8 mouse cellular contexts compared by ENCODE assay signal in genomic region chr11:116980313-116980712, GRCm38 (mm10).
DNase-seq lines count a peak whose midpoint lies in the region; ATAC-seq and TF ChIP-seq lines count a peak whose summit lies in the region.
"Had no signal": no experiment of that assay in that cellular context is flagged by ENCODE, and none has a peak within 500 bp of the region (broad histone marks: within the 10 kb centered on the region; RNA-seq: fewer than 3 reads in every experiment).

No protein-coding gene starts in this region.

- peak; percentile 81 for ATAC-seq in lung, embryonic 14.5 days (ENCODE audit: insufficient read depth)
- ATAC-seq in forebrain, embryonic 14.5 days: peak; percentile 69
- no peak for ATAC-seq in megakaryocyte, adult 5-6 weeks (ENCODE audit: poor library complexity, severe bottlenecking)
- ATAC-seq: Patski had no signal

- no peaks in the 10 kb centered on the region for H3K36me3 ChIP-seq in lung, embryonic 14.5 days (ENCODE audit: insufficient read depth)
- H3K36me3 ChIP-seq in forebrain, embryonic 14.5 days (ENCODE audit: control insufficient read depth, insufficient read depth, low read length): peaks cover 55% of the 10 kb centered on the region

- DNase-seq in lung, embryonic 14.5 days: peak; percentile 89
- no peak for DNase-seq in lung, adult 18-20 months
- DNase-seq in forebrain, embryonic 14.5 days (ENCODE audit: low spot score): peak; percentile 80
- peak; percentile 77 for DNase-seq in kidney, postnatal 10 days
- DNase-seq in retina, postnatal 1 day: peak; percentile 72
- DNase-seq in gastrocnemius, adult 18-20 months (ENCODE audit: low spot score): no peak

- H3K27me3 ChIP-seq in lung, embryonic 14.5 days (ENCODE audit: insufficient read depth, low read length): no peaks in the 10 kb centered on the region
- no peaks in the 10 kb centered on the region for H3K27me3 ChIP-seq in forebrain, embryonic 14.5 days (replicated peaks; ENCODE audit: control insufficient read depth, insufficient read depth, low read length)

- no peak for TF ChIP-seq CTCF in lung, embryonic 14.5 days (IDR thresholded peaks at IDR 0.05; ENCODE audit: low read depth)

- peak overlapping the region; percentile 62; the same call in 1 of the 2 replicates for H3K27ac ChIP-seq in lung, embryonic 14.5 days (ENCODE audit: low read depth)
- H3K27ac ChIP-seq in forebrain, embryonic 14.5 days (ENCODE audit: low read depth, low read length): peak overlapping the region; percentile 61; the same call in 1 of the 2 replicates

- peaks cover 10% of the 10 kb centered on the region for H3K4me1 ChIP-seq in lung, embryonic 14.5 days (ENCODE audit: insufficient read depth)
- H3K4me1 ChIP-seq in forebrain, embryonic 14.5 days (ENCODE audit: control insufficient read depth, insufficient read depth, low read length): peaks cover 10% of the 10 kb centered on the region

- 8% methylated on average over 5 of the region's 5 CpGs for WGBS in lung, embryonic 14.5 days
- WGBS in forebrain, embryonic 14.5 days: 28% methylated on average over 5 of the region's 5 CpGs

- no peak overlapping the region for H3K9ac ChIP-seq in lung, embryonic 14.5 days
- H3K9ac ChIP-seq in forebrain, embryonic 14.5 days (ENCODE audit: low read length): no peak overlapping the region

- no peaks in the 10 kb centered on the region for H3K9me3 ChIP-seq in lung, embryonic 14.5 days (ENCODE audit: low read depth, low read length)
- H3K9me3 ChIP-seq in forebrain, embryonic 14.5 days (replicated peaks; ENCODE audit: control insufficient read depth, low read length): no peaks in the 10 kb centered on the region

- no peak overlapping the region for H3K4me3 ChIP-seq in lung, embryonic 14.5 days (ENCODE audit: low read depth, low read length)
- no peak overlapping the region for H3K4me3 ChIP-seq in forebrain, embryonic 14.5 days (ENCODE audit: low read depth, low read length)

- peak overlapping the region; percentile 15; the same call in 1 of the 2 replicates for H3K4me2 ChIP-seq in lung, embryonic 14.5 days
- no peak overlapping the region for H3K4me2 ChIP-seq in forebrain, embryonic 14.5 days (ENCODE audit: low read length)

Comparison
In these comparisons a context has a peak if more than half of its experiments do, and no peak if none do; other contexts are left out.
1. DNase-seq: peak in lung, embryonic 14.5 days (single experiment), forebrain, embryonic 14.5 days (single experiment), kidney, postnatal 10 days (single experiment) and retina, postnatal 1 day (single experiment); none in lung, adult 18-20 months (0 of 2) and gastrocnemius, adult 18-20 months (single experiment).